Mouse (Mus musculus) cortical plate, adult 2 months (tissue): ENCODE results near the gene Tubb2b.
A peak's percentile ranks its signal among the peaks of the same experiment; 100 is the strongest.

Experiments
- CTCF ChIP-seq: fragments of 200-500 bp; IDR thresholded peaks from 2 replicates; pipeline ENCODE4 v1.5.1; 2011; ENCODE audit warnings: mild to moderate bottlenecking, control low read depth, low read length; ENCODE audit not compliant: insufficient read depth; ENCODE audit errors: extremely low read depth
- POLR2A ChIP-seq: fragments of 200-500 bp; IDR thresholded peaks from 2 replicates; pipeline ENCODE4 v1.6.1; 2011; ENCODE audit warnings: mild to moderate bottlenecking, low read length, control low read depth; ENCODE audit not compliant: insufficient read depth; ENCODE audit errors: extremely low read depth

- TF ChIP-seq CTCF (no peak), POLR2A (0 out of 2 replicates have a peak, but pooled peaks have one; percentile 26)
These were observed 18.6 kb upstream of the Tubb2b start for GRCm38 (mm10) chr13:34148767-34149392.
